Mouse (Mus musculus) kidney, adult 10 weeks (tissue): ENCODE data around the gene Ano9. TPM values are rescaled to one million over a fixed set of nuclear protein-coding genes. Genes with fewer than 3 reads are reported as not detected.

Experiments used
- polyA plus RNA-seq: library from polyadenylated mRNA; stranded (reverse); fragments of 350-450 nt; fragmentation: Illumina TruSeq; extraction: RNeasy Lipid Tissue Mini Kit (QIAGEN cat#74804); gene quantifications from one replicate; pipeline ENCODE4 v1.2.3, GENCODE M21; 2014; ENCODE audit warnings: low read depth, low replicate concordance

Gene Ano9
- polyA plus RNA-seq, result 6.5 TPM

GRCm38 (mm10) chr7:141117636-141118035 lies at the start of gene Ano9:
Ano9 (minus strand) TSS chr7:141117806.

GRCm38 (mm10) chr7:141122245-141122644 lies 4.6 kb upstream of the Ano9 start, which contains the start of gene Ptdss2:
Ptdss2 (plus strand) TSS chr7:141122382.

GRCm38 (mm10) chr7:141099911-141100691 lies 17.5 kb downstream of the Ano9 start, which contains the start of gene Sigirr:
Sigirr (minus strand) TSS chr7:141100572.

GRCm38 (mm10) chr7:141077841-141078240 lies 39.8 kb downstream of the Ano9 start, which contains the start of gene Pkp3:
Pkp3 (plus strand) TSS chr7:141078218.

GRCm38 (mm10) chr7:141060426-141061242 lies 57.0 kb downstream of the Ano9 start, which contains the start of gene B4galnt4:
B4galnt4 (plus strand) TSS chr7:141061104.

Other genes starting within 250 kb of the Ano9 start
- 149 TPM for gene Psmd13, start 235.8 kb downstream of the Ano9 start, polyA plus RNA-seq
- gene Sirt3, start 235.5 kb downstream of the Ano9 start, polyA plus RNA-seq, result 4.8 TPM
- gene Cox8b, start 217.4 kb downstream of the Ano9 start, polyA plus RNA-seq, result not detected
- gene Nlrp6, start 196.9 kb downstream of the Ano9 start, polyA plus RNA-seq, result 5.4 TPM
- gene Pgghg, start 176.4 kb downstream of the Ano9 start, polyA plus RNA-seq, result 1.1 TPM
- gene Ifitm5, start 167.5 kb downstream of the Ano9 start, polyA plus RNA-seq, result not detected
- not detected for gene Gm45717, start 161.9 kb downstream of the Ano9 start, polyA plus RNA-seq
- gene Ifitm2, start 161.8 kb downstream of the Ano9 start, polyA plus RNA-seq, result 44.1 TPM
- 5.3 TPM for gene Ifitm1, start 150.6 kb downstream of the Ano9 start, polyA plus RNA-seq
- gene Ifitm3, start 107.0 kb downstream of the Ano9 start, polyA plus RNA-seq, result 4.6 TPM
- gene Ifitm6, start 99.9 kb downstream of the Ano9 start, polyA plus RNA-seq, result not detected
- not detected for gene Gm17387, start 88.7 kb downstream of the Ano9 start, polyA plus RNA-seq
- not detected for gene B4galnt4, start 56.7 kb downstream of the Ano9 start, polyA plus RNA-seq
- not detected for gene Pkp3, start 39.6 kb downstream of the Ano9 start, polyA plus RNA-seq
- 3.4 TPM for gene Sigirr, start 17.2 kb downstream of the Ano9 start, polyA plus RNA-seq
- gene Ptdss2, start 4.6 kb upstream of the Ano9 start, polyA plus RNA-seq, result 28.9 TPM
- 0.89 TPM for gene Rnh1, start 55.1 kb upstream of the Ano9 start, polyA plus RNA-seq
- 9.9 TPM for gene Hras, start 76.2 kb upstream of the Ano9 start, polyA plus RNA-seq
- gene Lrrc56, start 76.4 kb upstream of the Ano9 start, polyA plus RNA-seq, result 0.69 TPM
- gene Lmntd2, start 96.3 kb upstream of the Ano9 start, polyA plus RNA-seq, result 0.20 TPM
- 5.0 TPM for gene Rassf7, start 98.1 kb upstream of the Ano9 start, polyA plus RNA-seq
- 13.1 TPM for gene Phrf1, start 111.0 kb upstream of the Ano9 start, polyA plus RNA-seq
- 12.1 TPM for gene Irf7, start 148.7 kb upstream of the Ano9 start, polyA plus RNA-seq
- 46.1 TPM for gene Cdhr5, start 159.0 kb upstream of the Ano9 start, polyA plus RNA-seq
- not detected for gene Sct, start 161.3 kb upstream of the Ano9 start, polyA plus RNA-seq
- not detected for gene Drd4, start 174.2 kb upstream of the Ano9 start, polyA plus RNA-seq
- 1.0 TPM for gene Deaf1, start 209.9 kb upstream of the Ano9 start, polyA plus RNA-seq
- gene Tmem80, start 209.9 kb upstream of the Ano9 start, polyA plus RNA-seq, result 17.9 TPM
- gene Eps8l2, start 221.1 kb upstream of the Ano9 start, polyA plus RNA-seq, result 6.2 TPM